Mouse (Mus musculus): Measurements from ENCODE around the gene Tlx1.

Gene Tlx1

GRCm38 (mm10) chr19:45150490-45151181, at the start of gene Tlx1:
Tlx1 (plus strand) TSS chr19:45150680.
- DNase-seq (ENCODE audit: extremely low spot score, low spot score): peak; percentile 77

DNA sequence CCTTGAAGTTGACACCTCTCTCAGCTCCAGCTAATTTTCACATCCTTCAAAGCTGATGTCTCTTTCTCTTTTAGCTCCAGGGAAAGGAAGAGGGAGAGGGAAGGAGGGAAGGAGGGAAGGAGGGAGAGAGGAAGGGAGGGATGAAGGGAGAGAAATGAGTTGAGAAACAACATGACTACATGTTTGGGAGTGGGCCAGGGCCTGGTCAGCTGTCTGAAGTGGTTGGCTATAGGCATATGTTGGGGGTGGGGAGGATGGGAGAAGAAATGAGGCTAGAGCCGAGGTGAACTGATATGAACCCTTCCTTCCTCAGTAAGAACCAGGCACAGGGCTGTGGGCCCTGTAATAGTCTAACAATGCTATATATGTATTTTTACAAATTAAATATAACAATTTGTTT, 44.9 kb upstream of the Tlx1 start:
- DNase-seq (ENCODE audit: extremely low spot score, low spot score): no peak

DNA sequence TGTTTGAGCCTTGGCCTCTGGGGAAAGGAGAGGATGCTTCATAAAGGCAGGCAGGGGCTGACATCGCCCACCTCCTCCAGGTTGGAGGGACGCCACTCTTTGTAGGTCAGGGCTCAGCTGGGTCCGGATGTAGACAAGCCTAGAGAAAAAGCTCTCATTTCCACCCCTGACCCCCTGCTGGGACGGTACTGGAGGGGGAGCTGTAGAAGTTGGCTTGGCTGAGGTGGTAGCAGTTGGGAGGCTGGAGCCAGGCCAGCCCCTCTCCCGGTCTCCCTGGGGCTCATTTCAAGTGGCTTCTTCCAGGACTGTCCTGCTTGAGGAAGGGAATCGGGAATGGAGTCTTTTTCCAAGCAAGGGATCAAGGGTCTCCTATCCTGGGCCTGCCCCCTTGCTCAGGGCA, 43.8 kb upstream of the Tlx1 start:
- no peak for DNase-seq (ENCODE audit: extremely low spot score, low spot score)

- no peak for DNase-seq (ENCODE audit: extremely low spot score, low spot score)
These were observed 39.8 kb upstream of the Tlx1 start for GRCm38 (mm10) chr19:45110681-45111080.

DNA sequence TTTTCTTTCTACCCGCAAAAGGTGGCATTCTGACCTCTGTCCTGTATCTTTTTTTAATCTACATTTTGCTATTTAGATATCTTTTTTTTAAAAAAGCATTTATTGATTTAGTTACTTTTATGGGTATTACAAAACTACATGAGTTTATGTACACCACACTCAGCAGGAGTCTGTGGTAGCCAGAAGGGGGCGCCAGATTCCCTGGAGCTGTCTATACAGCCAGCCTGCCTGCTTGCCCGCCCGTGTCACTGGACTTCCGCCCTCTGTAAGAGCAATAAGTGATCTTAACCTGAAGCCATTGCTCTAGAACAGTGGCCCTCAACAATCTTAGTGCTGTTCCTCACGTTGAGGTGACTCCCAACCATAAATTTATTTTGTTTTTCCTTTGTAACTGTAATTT, 38.0 kb upstream of the Tlx1 start:
- no peak for DNase-seq (ENCODE audit: extremely low spot score, low spot score)

DNA sequence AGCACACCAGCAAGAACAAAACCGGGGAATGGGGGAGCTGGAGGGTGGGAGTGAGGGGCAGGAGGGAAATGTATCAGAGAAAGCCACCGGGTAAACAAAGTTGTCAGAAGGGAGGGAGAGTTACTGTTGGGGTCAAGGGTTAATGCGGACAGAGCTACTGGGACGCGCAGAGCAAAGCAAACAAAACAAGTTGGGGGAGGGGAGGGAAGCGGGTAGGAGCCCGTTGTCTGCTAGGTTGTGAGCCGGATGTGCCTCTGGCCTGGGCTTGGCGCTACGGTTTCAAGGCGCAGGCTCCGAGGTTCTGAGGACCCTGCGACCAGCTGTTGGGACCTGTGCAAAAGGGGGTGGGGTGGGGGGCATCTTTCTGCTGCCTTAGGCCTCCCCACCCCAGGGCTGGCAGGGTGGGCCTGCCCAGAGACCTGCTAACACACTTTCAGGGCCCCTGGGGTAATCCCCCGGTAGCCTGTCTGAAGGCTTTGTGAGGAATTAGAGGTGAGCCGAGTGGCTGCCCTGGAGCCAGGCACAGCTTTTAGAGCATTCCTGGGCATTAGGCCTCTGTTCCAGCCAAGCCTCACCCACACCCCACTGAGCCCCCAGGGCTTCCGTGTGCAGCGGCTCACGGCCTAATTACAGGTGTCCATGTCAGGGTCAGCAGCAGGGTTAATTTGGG, 36.6 kb upstream of the Tlx1 start:
- peak; percentile 68 for DNase-seq (ENCODE audit: extremely low spot score, low spot score)

DNA sequence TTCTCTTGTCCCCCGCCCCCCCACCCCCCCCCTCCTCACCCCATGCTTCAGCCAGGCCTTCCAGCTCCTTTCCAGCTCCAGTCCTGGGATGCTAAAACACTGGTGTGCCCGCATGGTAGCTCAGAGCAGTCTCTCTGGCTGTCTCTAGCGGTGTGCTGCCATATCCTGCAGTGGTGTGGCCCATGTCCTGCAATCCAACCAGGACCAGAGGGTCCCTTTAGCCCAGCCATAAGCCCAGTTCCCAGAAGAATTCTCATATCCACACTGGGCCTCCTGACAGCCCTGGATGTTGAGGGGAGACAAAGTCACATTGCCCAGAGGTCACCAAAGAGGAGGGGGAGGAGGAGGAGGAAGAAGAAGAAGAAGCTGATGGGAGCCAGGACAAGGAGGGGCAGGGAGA, 35.7 kb upstream of the Tlx1 start:
- no peak for DNase-seq (ENCODE audit: extremely low spot score, low spot score)

DNA sequence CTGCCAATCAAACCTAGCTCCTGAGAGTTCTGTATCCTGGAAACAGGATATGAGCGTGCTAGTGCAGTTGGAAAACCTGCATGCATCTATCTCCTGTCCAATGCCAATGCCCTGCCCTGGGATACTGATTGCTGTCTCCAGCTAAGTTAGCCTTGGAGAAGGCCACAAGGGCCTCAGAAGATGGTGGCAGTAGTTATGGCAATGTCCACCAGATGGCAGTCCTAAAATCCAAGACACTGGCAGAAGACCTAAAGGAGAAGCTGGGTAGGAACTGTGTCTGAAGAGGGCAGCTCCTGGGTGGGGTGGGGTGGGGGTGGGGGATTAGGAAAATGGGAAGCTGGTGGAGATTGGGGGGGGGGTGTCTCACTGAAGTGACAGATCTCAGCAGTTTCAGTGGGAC, 33.7 kb upstream of the Tlx1 start:
- DNase-seq (ENCODE audit: extremely low spot score, low spot score): no peak

GRCm38 (mm10) chr19:45131966-45132628, 18.4 kb upstream of the Tlx1 start:
- DNase-seq (ENCODE audit: extremely low spot score, low spot score): peak; percentile 19

GRCm38 (mm10) chr19:45142531-45142930, 7.9 kb upstream of the Tlx1 start:
- DNase-seq (ENCODE audit: extremely low spot score, low spot score): peak; percentile 15

DNA sequence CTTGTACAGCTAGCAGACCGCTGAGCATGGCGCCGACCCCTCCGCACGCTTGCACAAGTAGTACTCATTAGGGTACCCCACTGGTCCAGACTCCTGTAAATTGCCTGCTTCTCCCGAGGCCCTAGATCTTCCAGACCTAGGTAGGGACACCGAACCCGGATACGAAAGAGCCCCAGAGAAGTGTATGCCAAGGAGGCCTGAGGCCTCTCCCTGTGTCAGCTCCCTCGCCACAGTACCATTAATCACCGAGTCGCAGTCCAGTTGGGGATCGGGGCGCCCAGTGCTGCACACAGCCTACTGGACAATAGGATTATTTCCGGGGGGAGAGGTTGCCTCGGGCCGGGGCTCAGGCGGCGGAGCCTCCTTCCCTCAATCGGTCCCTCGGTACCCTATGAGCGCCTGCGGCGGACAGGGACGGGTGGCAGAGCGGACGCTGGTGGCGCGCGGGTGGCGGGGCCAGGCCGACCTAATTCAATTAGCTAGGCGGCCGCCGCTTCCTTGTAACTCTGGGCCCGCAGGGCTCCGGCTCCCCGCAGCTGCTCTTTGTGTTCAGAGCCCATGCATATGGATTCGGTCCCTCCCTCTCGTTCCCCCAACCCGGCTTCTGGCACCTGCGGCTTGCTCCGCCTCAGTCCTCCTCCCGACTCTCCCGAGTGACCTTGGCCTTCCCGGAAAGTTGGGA, 7.1 kb upstream of the Tlx1 start:
- peak; percentile 60 for DNase-seq (ENCODE audit: extremely low spot score, low spot score)

DNA sequence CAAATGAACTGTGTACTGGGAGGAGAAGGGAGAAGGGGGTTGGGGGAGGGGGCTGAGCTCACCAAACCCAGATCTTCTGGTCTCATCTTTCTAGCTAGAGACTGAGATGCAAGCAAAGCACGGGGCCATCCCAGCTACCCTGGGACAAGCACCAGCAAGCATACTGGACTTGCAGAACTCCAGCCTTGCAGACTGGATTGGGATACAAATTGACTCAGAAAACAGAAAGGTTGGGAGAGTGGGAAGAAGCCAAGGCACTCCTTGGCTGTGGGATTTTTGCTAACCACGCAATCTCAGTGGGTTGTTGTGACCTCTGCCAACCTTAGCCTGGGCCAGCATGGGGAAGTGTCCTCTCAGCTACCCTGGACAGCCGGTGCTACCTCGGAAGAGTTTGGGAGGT, 3.4 kb upstream of the Tlx1 start:
- peak; percentile 15 for DNase-seq (ENCODE audit: extremely low spot score, low spot score)

- peak; percentile 68 for DNase-seq (ENCODE audit: extremely low spot score, low spot score)
These were observed 1.1 kb downstream of the Tlx1 start for GRCm38 (mm10) chr19:45151361-45152182.

DNA sequence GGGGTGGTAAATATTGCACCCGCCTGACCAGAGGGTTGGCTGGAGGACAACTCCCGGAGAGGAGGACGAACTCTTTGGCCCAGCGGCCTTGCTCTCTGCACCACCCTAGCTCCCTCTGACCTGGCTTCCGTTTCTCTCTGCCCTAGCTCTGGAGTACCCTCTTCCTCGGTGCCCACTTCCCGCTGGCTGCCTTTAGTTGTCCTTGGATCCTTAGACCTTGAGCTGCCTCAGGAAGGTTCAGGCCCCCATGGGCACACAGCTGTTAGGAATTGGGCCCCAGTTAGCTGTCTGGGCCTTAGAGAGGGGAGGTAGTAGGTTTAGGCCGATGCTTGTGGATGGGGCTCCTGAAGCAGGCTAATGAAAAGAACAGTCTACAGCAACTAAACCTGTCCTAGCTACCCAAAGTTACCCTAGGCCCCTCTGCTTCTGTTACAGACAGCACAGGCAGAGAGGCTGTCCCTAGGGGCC, 1.7 kb downstream of the Tlx1 start:
- DNase-seq (ENCODE audit: extremely low spot score, low spot score): peak; percentile 60

DNA sequence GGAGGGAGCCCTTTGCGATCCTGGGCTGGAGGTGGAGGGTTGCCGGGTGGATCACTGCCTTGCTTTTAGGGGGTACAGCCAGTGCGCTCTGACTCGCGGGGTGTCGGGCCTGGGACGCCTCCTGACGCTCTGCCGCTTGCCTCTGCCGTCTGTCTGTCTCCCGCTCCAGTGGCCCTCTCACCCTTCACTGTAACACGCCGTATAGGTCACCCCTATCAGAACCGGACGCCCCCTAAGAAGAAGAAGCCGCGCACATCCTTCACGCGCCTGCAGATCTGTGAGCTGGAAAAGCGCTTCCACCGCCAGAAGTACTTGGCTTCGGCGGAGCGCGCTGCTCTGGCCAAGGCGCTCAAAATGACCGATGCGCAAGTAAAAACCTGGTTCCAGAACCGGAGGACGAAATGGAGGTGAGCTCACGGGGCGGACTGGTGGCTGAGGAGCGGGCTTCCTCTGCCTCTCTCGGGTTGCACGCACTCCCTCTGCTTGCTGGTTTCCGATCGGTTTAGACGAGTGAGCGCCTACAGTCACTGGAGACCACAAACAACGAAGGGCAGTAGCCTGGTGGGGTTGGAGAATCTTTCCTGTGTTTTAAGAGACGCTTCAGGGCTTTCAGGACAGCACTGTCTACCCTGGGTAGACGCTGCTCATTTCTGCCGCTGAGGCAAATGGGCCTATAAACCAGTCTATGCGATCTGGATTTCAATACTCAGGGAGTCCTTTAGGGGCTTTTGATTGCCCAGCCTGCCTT, 3.0 kb downstream of the Tlx1 start:
- DNase-seq (ENCODE audit: extremely low spot score, low spot score): no peak

DNA sequence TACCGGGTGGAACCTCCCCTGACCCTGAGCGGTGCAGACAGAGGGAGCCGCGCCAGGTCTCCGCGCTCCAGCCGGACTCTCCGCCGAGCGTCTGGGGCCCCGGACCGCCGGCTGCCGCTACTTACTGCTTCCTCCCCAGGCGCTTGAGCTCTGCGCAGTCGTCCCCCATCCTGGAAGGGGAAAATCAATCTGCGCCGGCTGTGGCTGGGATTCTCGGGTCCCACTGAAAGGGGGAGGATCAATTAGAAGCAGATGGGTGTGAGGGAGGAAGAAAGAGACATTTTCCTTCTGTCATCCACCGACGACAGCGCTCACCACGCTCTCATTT, 3.5 kb downstream of the Tlx1 start:
- DNase-seq (ENCODE audit: extremely low spot score, low spot score): peak; percentile 62

DNA sequence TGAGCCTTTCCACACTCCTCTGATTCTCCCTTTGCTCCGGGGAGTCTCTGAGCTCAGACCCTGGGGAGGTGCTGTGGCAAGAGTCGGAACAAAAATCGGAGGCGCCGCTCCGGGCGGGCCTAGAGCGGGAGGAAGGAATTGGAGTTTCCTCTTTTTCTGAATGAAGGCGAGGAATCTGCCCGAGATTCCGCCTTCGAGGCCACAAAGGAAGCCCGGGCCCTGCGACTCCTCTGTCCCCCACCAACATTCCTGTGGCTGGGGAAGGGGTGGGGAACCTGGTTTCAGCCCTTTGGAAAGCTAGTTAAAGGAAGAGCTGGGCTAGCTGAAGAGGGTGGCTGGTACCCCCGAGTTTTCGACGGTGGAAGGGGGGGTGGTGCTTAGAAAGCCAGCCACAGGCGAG, 4.0 kb downstream of the Tlx1 start:
- DNase-seq (ENCODE audit: extremely low spot score, low spot score): peak; percentile 61

DNA sequence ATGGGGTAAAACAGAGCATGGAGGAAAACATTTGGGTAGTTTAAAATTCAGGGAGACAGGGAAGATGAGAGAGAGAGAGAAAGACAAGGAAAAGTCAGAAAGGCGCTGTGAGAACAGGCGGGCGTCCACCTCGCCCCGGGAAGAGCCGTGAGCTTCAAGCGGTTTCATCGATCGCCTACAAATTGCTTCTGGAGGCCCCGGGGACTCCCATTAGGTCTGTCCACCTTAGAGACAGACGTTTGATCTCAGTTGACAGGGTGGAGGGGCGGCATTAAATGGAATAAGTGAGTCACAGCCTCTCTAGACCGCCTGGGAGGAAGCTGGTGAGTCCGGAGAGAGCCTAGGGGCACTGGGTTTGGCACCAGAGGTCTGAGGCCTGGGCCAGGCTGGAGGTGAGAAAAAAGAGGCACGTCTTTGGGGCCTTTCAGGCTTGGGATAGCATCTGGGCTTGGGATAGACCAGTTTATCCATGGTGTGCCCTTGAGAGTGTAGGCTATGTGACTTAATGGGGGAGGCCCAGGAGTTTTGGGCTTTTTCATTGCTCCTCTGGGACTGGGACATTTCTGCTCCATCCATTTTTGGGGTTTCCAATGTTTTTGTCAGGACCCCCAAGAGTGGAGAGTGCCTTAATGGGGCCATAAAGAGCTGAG, 4.8 kb downstream of the Tlx1 start:
- peak; percentile 64 for DNase-seq (ENCODE audit: extremely low spot score, low spot score)

DNA sequence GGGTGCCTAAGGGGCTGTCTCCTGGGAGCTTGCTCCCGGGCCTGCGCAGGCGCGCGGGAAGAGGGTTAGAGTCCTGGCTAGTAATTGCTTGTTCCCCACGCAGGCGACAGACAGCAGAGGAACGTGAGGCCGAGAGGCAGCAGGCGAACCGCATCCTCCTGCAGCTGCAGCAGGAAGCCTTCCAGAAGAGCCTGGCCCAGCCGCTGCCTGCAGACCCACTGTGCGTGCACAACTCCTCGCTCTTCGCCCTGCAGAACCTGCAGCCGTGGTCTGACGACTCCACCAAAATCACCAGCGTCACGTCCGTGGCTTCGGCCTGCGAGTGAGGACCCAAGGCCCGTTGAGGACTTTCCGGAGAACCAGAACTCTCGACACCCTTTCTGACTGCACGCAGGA, 5.3 kb downstream of the Tlx1 start:
- DNase-seq (ENCODE audit: extremely low spot score, low spot score): no peak

DNA sequence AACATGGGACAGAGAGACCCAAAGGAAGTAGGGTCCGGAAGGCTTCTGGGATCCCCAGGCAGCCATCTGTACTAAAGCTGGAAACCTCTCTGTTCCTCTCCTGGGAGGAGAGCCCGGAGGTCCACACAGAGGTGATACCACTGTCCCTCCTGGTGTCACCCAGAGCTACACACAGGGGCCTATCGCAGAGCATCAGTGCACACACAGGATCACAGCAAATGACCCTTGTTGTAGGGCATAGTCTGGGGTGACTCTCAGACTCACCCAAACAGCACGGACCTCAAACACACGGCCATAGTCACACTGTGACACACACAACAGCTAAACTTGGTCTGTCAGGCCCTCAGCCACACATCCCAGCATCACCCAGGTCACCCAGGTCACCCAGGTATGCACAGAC, 5.9 kb downstream of the Tlx1 start:
- DNase-seq (ENCODE audit: extremely low spot score, low spot score): peak; percentile 47
